Mouse (Mus musculus) brain, embryonic 14.5 days (tissue): ENCODE results near the gene Slc6a5. TPM values are rescaled to one million over a fixed set of nuclear protein-coding genes. Genes with fewer than 3 reads are reported as not detected.

Experiments
- DNase-seq: peaks from one replicate; pipeline ENCODE4 v3.0.0-alpha.2; 2011; ENCODE audit warnings: low read depth
- CTCF ChIP-seq: fragments of 200-500 bp; IDR thresholded peaks from 2 replicates; pipeline ENCODE4 v1.5.1; 2012; ENCODE audit warnings: inconsistent platforms, mild to moderate bottlenecking, moderate library complexity, borderline replicate concordance; ENCODE audit not compliant: insufficient read depth, insufficient read length; ENCODE audit errors: extremely low read depth
- POLR2A ChIP-seq: fragments of 200-500 bp; IDR thresholded peaks from 2 replicates; pipeline ENCODE4 v1.6.1; 2012; ENCODE audit warnings: mild to moderate bottlenecking, inconsistent platforms, borderline replicate concordance; ENCODE audit not compliant: poor library complexity, insufficient read depth, insufficient read length, severe bottlenecking; ENCODE audit errors: extremely low read depth
- polyA plus RNA-seq: library from polyadenylated mRNA; depleted of rRNA; stranded (reverse); fragments of >200 nt; gene quantifications from 2 replicates; pipeline ENCODE4 v1.2.3, GENCODE M21; 2012; rRNA removed

Slc6a5 gene
- polyA plus RNA-seq, 1 experiment, result 10.4 TPM

GRCm38 (mm10) chr7:49954834-49955233 lies 44.9 kb downstream of the Slc6a5 start:
- TF ChIP-seq POLR2A (no peak), CTCF (no peak)
- DNase-seq, result no peak

GRCm38 (mm10) chr7:49957142-49957541 lies 47.2 kb downstream of the Slc6a5 start:
- no peak for DNase-seq
- TF ChIP-seq CTCF, result no peak
- TF ChIP-seq POLR2A, result no peak

- no peak for DNase-seq
- TF ChIP-seq POLR2A (no peak), CTCF (no peak)
Measured at GRCm38 (mm10) chr7:49963764-49964163, 53.8 kb downstream of the Slc6a5 start.

- no peak for TF ChIP-seq CTCF
- no peak for TF ChIP-seq POLR2A
- DNase-seq, result peak; percentile 24
Measured at GRCm38 (mm10) chr7:49969516-49969915, 59.6 kb downstream of the Slc6a5 start.

- TF ChIP-seq CTCF (no peak), POLR2A (no peak)
- DNase-seq, result peak; percentile 58
Measured at GRCm38 (mm10) chr7:49974841-49975440, 65.0 kb downstream of the Slc6a5 start, which contains the start of gene Nell1. TSS of gene Nell1 (plus strand) at chr7:49974864.

- peak; percentile 51 for DNase-seq
- no peak for TF ChIP-seq POLR2A
- no peak for TF ChIP-seq CTCF
Measured at GRCm38 (mm10) chr7:49975441-49976121, 65.6 kb downstream of the Slc6a5 start.

GRCm38 (mm10) chr7:49981511-49982227 lies 71.7 kb downstream of the Slc6a5 start:
- TF ChIP-seq POLR2A, result no peak
- TF ChIP-seq CTCF, result peak; percentile 57; the same call in 1 of the 2 replicates
- peak; percentile 87 for DNase-seq

- TF ChIP-seq POLR2A (no peak), CTCF (no peak)
- no peak for DNase-seq
Measured at GRCm38 (mm10) chr7:49984698-49985097, 74.8 kb downstream of the Slc6a5 start.

GRCm38 (mm10) chr7:49985947-49986346 lies 76.0 kb downstream of the Slc6a5 start:
- no peak for DNase-seq
- TF ChIP-seq POLR2A (no peak), CTCF (no peak)

GRCm38 (mm10) chr7:49999321-49999720 lies 89.4 kb downstream of the Slc6a5 start:
- peak; percentile 72 for DNase-seq
- TF ChIP-seq CTCF (no peak), POLR2A (no peak)

GRCm38 (mm10) chr7:50005268-50005667 lies 95.3 kb downstream of the Slc6a5 start:
- TF ChIP-seq CTCF (no peak), POLR2A (no peak)

More at GRCm38 (mm10) chr7:50005268-50005667, 95.3 kb downstream of the Slc6a5 start:
- no peak for DNase-seq

Other genes with a start within 250 kb of the Slc6a5 start
- gene Htatip2, start 151.0 kb upstream of the Slc6a5 start, polyA plus RNA-seq, result 1.3 and 1.5 TPM in 2 replicates
- 38.7 and 41.1 TPM in 2 replicates for gene Prmt3, start 131.8 kb upstream of the Slc6a5 start, polyA plus RNA-seq
- 9.5 and 16.9 TPM in 2 replicates for gene Nell1, start 64.7 kb downstream of the Slc6a5 start, polyA plus RNA-seq